In genomic region chr11:70730427-70731038, GRCm38 (mm10) we compare ENCODE assay signal across 11 mouse cellular contexts. TPM values are rescaled to one million over a fixed set of nuclear protein-coding genes. Genes with fewer than 3 reads are reported as not detected.
DNase-seq lines count a peak whose midpoint lies in the region; ATAC-seq and TF ChIP-seq lines count a peak whose summit lies in the region.
"Had no signal": no experiment of that assay in that cellular context is flagged by ENCODE, and none has a peak within 500 bp of the region (broad histone marks: within the 10 kb centered on the region; RNA-seq: fewer than 3 reads in every experiment).

No protein-coding gene starts in this region.

- WGBS in kidney, embryonic 16.5 days, result 79% methylated on average over 9 of the region's 9 CpGs
- WGBS in intestine, embryonic 16.5 days, result 54% methylated on average over 9 of the region's 9 CpGs
- WGBS in liver, postnatal 0 days (ENCODE audit: insufficient replicate concordance), result 42% methylated on average over 9 of the region's 9 CpGs

- no peak overlapping the region for H3K4me2 ChIP-seq in kidney, embryonic 16.5 days (replicated peaks; ENCODE audit: low read depth, low read length)
- 0 out of 2 replicates have a peak overlapping the region, but pooled peaks have one; percentile 22 for H3K4me2 ChIP-seq in intestine, embryonic 16.5 days (ENCODE audit: low read depth, low read length)
- H3K4me2 ChIP-seq in liver, postnatal 0 days (ENCODE audit: low read depth, low read length), result peak overlapping the region; percentile 32; the same call in 1 of the 2 replicates

- TF ChIP-seq EP300 in liver, postnatal 0 days (IDR thresholded peaks at IDR 0.05; ENCODE audit: low read depth), result peak; percentile 54

- TF ChIP-seq CTCF in cortical plate, adult 2 months (IDR thresholded peaks at IDR 0.05; ENCODE audit: extremely low read depth, insufficient read depth, low read length), result no peak
- no peak for TF ChIP-seq CTCF in liver, postnatal 0 days (IDR thresholded peaks at IDR 0.05; ENCODE audit: low read depth)

- no peak for ATAC-seq in kidney, embryonic 16.5 days (ENCODE audit: low FRiP score, low TSS enrichment)
- ATAC-seq in intestine, embryonic 16.5 days, result peak; percentile 88
- peak; percentile 91 for ATAC-seq in liver, postnatal 0 days
- ATAC-seq: activated CD4-positive, CD25-positive, alpha-beta regulatory T cell, adult 4 months; inflammation-experienced regulatory T-cells, adult 6 months had no signal

- H3K9me3 ChIP-seq in kidney, embryonic 16.5 days (ENCODE audit: low read length), result no peaks in the 10 kb centered on the region
- no peaks in the 10 kb centered on the region for H3K9me3 ChIP-seq in intestine, embryonic 16.5 days (ENCODE audit: control insufficient read depth, low read length)
- no peaks in the 10 kb centered on the region for H3K9me3 ChIP-seq in liver, postnatal 0 days (ENCODE audit: low read length)
- H3K9me3 ChIP-seq: heart, embryonic 10.5 days had no signal

- TF ChIP-seq POLR2A in cortical plate, adult 2 months (IDR thresholded peaks at IDR 0.05; ENCODE audit: extremely low read depth, insufficient read depth, low read length), result no peak

- no peak overlapping the region for H3K4me3 ChIP-seq in kidney, embryonic 16.5 days (ENCODE audit: low read length)
- H3K4me3 ChIP-seq in cortical plate, adult 2 months (ENCODE audit: insufficient read depth, low read length), result no peak overlapping the region
- no peak overlapping the region for H3K4me3 ChIP-seq in intestine, embryonic 16.5 days (ENCODE audit: low read length)
- no peak overlapping the region for H3K4me3 ChIP-seq in liver, postnatal 0 days (ENCODE audit: low read depth, low read length)
- H3K4me3 ChIP-seq: heart, embryonic 10.5 days had no signal

- no peaks in the 10 kb centered on the region for H3K4me1 ChIP-seq in kidney, embryonic 16.5 days (ENCODE audit: insufficient read depth, low read length)
- peaks cover 7% of the 10 kb centered on the region; the same call in 1 of the 2 replicates for H3K4me1 ChIP-seq in cortical plate, adult 2 months (ENCODE audit: control insufficient read depth, insufficient read depth, low read length)
- peaks cover 14% of the 10 kb centered on the region for H3K4me1 ChIP-seq in intestine, embryonic 16.5 days (ENCODE audit: control insufficient read depth, insufficient read depth, low read length)
- H3K4me1 ChIP-seq in liver, postnatal 0 days (ENCODE audit: insufficient read depth), result peaks cover 7% of the 10 kb centered on the region; the same call in 1 of the 2 replicates

- no peak overlapping the region for H3K9ac ChIP-seq in kidney, embryonic 16.5 days (replicated peaks; ENCODE audit: low read length)
- H3K9ac ChIP-seq in intestine, embryonic 16.5 days (ENCODE audit: low read depth, low read length), result peak overlapping the region; percentile 32; the same call in 1 of the 2 replicates
- no peak overlapping the region for H3K9ac ChIP-seq in liver, postnatal 0 days (replicated peaks)

- DNase-seq in kidney, adult 18-20 months, result peak; percentile 39
- DNase-seq in liver, postnatal 0 days, result peak; percentile 57
- DNase-seq in spleen, postnatal 14 days (ENCODE audit: low spot score in 2 of 2), result no peak
- DNase-seq in lung, postnatal 4 days, result no peak
- DNase-seq: lung, postnatal 14 days had no signal

- no peak overlapping the region for H3K27ac ChIP-seq in kidney, embryonic 16.5 days (ENCODE audit: low read length)
- peak overlapping the region; percentile 14; the same call in 1 of the 2 replicates for H3K27ac ChIP-seq in cortical plate, adult 2 months (ENCODE audit: insufficient read depth, low read length)
- peak overlapping the region; percentile 50 for H3K27ac ChIP-seq in intestine, embryonic 16.5 days (ENCODE audit: low read length)
- H3K27ac ChIP-seq in liver, postnatal 0 days (ENCODE audit: low read depth), result peak overlapping the region; percentile 86
- H3K27ac ChIP-seq: heart, embryonic 10.5 days had no signal

- peaks cover 36% of the 10 kb centered on the region for H3K36me3 ChIP-seq in kidney, embryonic 16.5 days (ENCODE audit: insufficient read depth, low read length)
- peaks cover 20% of the 10 kb centered on the region for H3K36me3 ChIP-seq in intestine, embryonic 16.5 days (ENCODE audit: control insufficient read depth, insufficient read depth, low read length)
- peaks cover 26% of the 10 kb centered on the region for H3K36me3 ChIP-seq in liver, postnatal 0 days (replicated peaks; ENCODE audit: insufficient read depth, low read length)

- no peaks in the 10 kb centered on the region for H3K27me3 ChIP-seq in kidney, embryonic 16.5 days (ENCODE audit: insufficient read depth, low read length)
- no peaks in the 10 kb centered on the region for H3K27me3 ChIP-seq in intestine, embryonic 16.5 days (replicated peaks; ENCODE audit: control insufficient read depth, insufficient read depth, low read length)
- H3K27me3 ChIP-seq in liver, postnatal 0 days (ENCODE audit: insufficient read depth, low read length), result no peaks in the 10 kb centered on the region

RNA-seq across cellular contexts. Expression of gene Kif1c, which starts 30.2 kb away (rescaled TPM):
- 2.5 and 3.5 TPM in 2 replicates for polyA plus RNA-seq in kidney, embryonic 16.5 days (2015; fragmentation: Nextera tagmentation; extraction: Ambion mirVana)
- 51.2 and 53.7 TPM in 2 replicates for polyA plus RNA-seq in cortical plate, adult 2 months (2012; rRNA removed)
- polyA plus RNA-seq in intestine, embryonic 16.5 days (2015; fragmentation: Nextera tagmentation; extraction: Ambion mirVana), result 2.3 and 2.8 TPM in 2 replicates
- 1.8 and 2.2 TPM in 2 replicates for polyA plus RNA-seq in liver, postnatal 0 days (2015; fragmentation: Nextera tagmentation; extraction: Ambion mirVana)

RNA-seq across cellular contexts. Expression of gene Inca1, which starts 30.6 kb away (rescaled TPM):
- 1.3 and 1.6 TPM in 2 replicates for polyA plus RNA-seq in kidney, embryonic 16.5 days (2015; fragmentation: Nextera tagmentation; extraction: Ambion mirVana)
- 4.8 and 5.2 TPM in 2 replicates for polyA plus RNA-seq in cortical plate, adult 2 months (2012; rRNA removed)
- 1.4 and 1.8 TPM in 2 replicates for polyA plus RNA-seq in intestine, embryonic 16.5 days (2015; fragmentation: Nextera tagmentation; extraction: Ambion mirVana)
- polyA plus RNA-seq in liver, postnatal 0 days (2015; fragmentation: Nextera tagmentation; extraction: Ambion mirVana), result 8.3 and 10.8 TPM in 2 replicates

RNA-seq across cellular contexts. Expression of gene Zfp3, which starts 33.5 kb away (rescaled TPM):
- 8.6 and 8.7 TPM in 2 replicates for polyA plus RNA-seq in kidney, embryonic 16.5 days (2015; fragmentation: Nextera tagmentation; extraction: Ambion mirVana)
- 8.0 and 8.9 TPM in 2 replicates for polyA plus RNA-seq in cortical plate, adult 2 months (2012; rRNA removed)
- polyA plus RNA-seq in intestine, embryonic 16.5 days (2015; fragmentation: Nextera tagmentation; extraction: Ambion mirVana), result 4.8 and 5.3 TPM in 2 replicates
- polyA plus RNA-seq in liver, postnatal 0 days (2015; fragmentation: Nextera tagmentation; extraction: Ambion mirVana), result 1.9 and 2.0 TPM in 2 replicates

RNA-seq across cellular contexts. Expression of gene Camta2, which starts 42.6 kb away (rescaled TPM):
- polyA plus RNA-seq in kidney, embryonic 16.5 days (2015; fragmentation: Nextera tagmentation; extraction: Ambion mirVana), result 12.7 and 17.0 TPM in 2 replicates
- 126 and 138 TPM in 2 replicates for polyA plus RNA-seq in cortical plate, adult 2 months (2012; rRNA removed)
- polyA plus RNA-seq in intestine, embryonic 16.5 days (2015; fragmentation: Nextera tagmentation; extraction: Ambion mirVana), result 14.2 and 14.4 TPM in 2 replicates
- 2.8 and 3.4 TPM in 2 replicates for polyA plus RNA-seq in liver, postnatal 0 days (2015; fragmentation: Nextera tagmentation; extraction: Ambion mirVana)

Comparison
In these comparisons a context has a peak if more than half of its experiments do, and no peak if none do; other contexts are left out.
1. DNase-seq: peak in kidney, adult 18-20 months (single experiment) and liver, postnatal 0 days (single experiment); none in spleen, postnatal 14 days (0 of 2) and lung, postnatal 4 days (0 of 2).
2. RNA of gene Kif1c, which starts 30.2 kb away (polyA plus RNA-seq): 51.2 to 53.7 TPM in cortical plate, adult 2 months; 2.5 to 3.5 TPM in kidney, embryonic 16.5 days, 2.3 to 2.8 TPM in intestine, embryonic 16.5 days and 1.8 to 2.2 TPM in liver, postnatal 0 days; every median in the first group is over 10 times any median in the second.